Mouse (Mus musculus) Patski (cell line): ENCODE measurements around the gene Cant1. TPM values are rescaled to one million over a fixed set of nuclear protein-coding genes. Genes with fewer than 3 reads are reported as not detected.

ENCODE experiments used
- ATAC-seq: fragments of 100-300 bp; one replicate; pipeline ENCODE4 v1.8.0; 2021
- CTCF ChIA-PET: fragments of 350-600 bp; sonication (Branson Sonifier 250); formaldehyde crosslinking; loops from one replicate; lab custom pipeline; 2022; ENCODE audit warnings: inconsistent platforms; lab: Charles Lee
- POLR2A ChIA-PET: fragments of 350-600 bp; sonication (Branson Sonifier 250); formaldehyde crosslinking; loops from one replicate; lab custom pipeline; 2022; ENCODE audit warnings: antibody characterized with exemption, inconsistent platforms; lab: Charles Lee
- DNase-seq: peaks from one replicate; pipeline ENCODE4 v3.0.0-alpha.2; 2011; ENCODE audit warnings: low read depth, low spot score
- H3K27me3 ChIP-seq: fragments of 371-371 bp; one replicate; pipeline ENCODE4 v1.5.1; 2021
- CTCF ChIP-seq: fragments of 100-300 bp; IDR thresholded peaks from one replicate; pipeline ENCODE4 v1.5.1; 2021
- in situ Hi-C: fragments of 300-500 bp; cut with MboI; formaldehyde crosslinking; loops from 3 replicates; pipeline ENCODE4 v1.11.1; 2018; ENCODE audit warnings: low pct_unique_long_range_greater_than_20kb, mixed read lengths
- polyA plus RNA-seq: library from polyadenylated mRNA; unstranded; gene quantifications from one replicate; pipeline ENCODE4 v1.2.3, GENCODE M21; 2021

Cant1 gene
- polyA plus RNA-seq, 1 experiment from 2014 or later = 49.4 TPM

DNA sequence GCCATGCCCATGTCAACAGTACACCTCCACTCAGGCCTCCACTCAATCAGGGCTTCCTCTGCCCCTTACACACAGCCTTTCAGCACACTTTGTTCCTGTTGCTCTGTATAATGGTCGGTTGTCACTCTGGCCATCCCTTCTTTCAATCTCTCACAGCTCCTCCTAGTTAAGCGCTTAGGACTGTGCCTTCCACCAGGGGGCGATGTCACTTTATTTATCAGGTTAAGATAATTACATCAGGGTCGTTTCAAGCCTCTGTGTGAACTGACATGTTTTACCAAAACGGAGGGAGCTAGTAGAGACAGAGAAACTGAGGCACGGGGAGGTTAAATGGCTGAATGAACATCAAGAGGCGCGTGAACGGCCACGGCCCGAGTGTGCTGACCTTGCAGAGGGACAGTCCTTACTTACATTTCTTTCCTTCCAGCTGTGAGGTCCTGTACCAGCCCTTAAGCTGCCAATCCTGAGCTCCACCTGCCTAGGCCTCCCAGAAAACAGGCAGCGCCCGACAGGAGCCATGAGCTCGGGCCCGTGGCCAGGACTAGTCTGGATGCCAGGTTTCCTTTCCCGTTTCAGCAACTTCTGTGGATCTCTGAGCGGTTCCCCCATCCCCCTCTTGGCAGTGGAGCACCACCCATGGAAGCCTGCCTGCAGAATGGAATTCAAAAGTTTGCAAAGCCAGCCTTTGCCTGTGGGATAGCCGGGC, 4.5 kb upstream of the Cant1 start:
- CTCF ChIA-PET = interaction anchor here (0.7 to 4.9 kb wide), 12 partner anchors 8 to 316 kb away, joined by 3 to 113 read pairs (median 4); no protein-coding TSS in a partner anchor
- ATAC-seq = no peak

DNA sequence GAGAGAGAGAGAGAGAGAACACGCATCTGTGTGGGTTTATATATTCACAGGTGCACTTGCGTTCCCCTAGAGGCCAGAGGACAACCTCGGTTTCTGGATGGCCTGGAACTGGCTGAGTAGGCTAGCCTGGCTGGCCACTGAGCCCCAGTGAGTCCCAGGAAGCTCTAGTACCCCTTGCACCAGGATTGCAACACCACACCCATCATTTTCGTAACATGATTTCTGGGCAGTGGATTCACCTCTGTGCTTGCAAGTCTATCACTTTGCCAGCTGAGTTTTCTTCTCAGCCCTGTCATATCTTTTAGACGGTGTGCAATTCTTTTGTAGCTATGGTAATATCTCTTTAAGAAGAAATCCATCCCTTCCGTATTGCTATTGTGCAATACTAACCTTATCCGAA, 1.4 kb upstream of the Cant1 start:
- in situ Hi-C loops = no loop called here
- CTCF ChIA-PET = interaction anchor here (0.7 to 3.1 kb wide), 4 partner anchors 23 to 60 kb away, joined by 3 to 27 read pairs (median 4); no protein-coding TSS in a partner anchor
- DNase-seq = no peak
- ATAC-seq = no peak
- H3K27me3 ChIP-seq = no peaks in the 10 kb centered on the region
- POLR2A ChIA-PET = interaction anchor here (0.8 kb wide), 1 partner anchor 23 kb away, joined by 3 read pairs; no protein-coding TSS in a partner anchor
- TF ChIP-seq CTCF = no peak

More for the DNA sequence above, 4.5 kb upstream of the Cant1 start:
- H3K27me3 ChIP-seq = no peaks in the 10 kb centered on the region
- TF ChIP-seq CTCF = no peak
- DNase-seq = no peak
- POLR2A ChIA-PET = interaction anchor here (2.4 to 2.6 kb wide), 2 partner anchors 17 to 20 kb away, joined by 9 to 14 read pairs; no protein-coding TSS in a partner anchor
- in situ Hi-C loops = no loop called here

DNA sequence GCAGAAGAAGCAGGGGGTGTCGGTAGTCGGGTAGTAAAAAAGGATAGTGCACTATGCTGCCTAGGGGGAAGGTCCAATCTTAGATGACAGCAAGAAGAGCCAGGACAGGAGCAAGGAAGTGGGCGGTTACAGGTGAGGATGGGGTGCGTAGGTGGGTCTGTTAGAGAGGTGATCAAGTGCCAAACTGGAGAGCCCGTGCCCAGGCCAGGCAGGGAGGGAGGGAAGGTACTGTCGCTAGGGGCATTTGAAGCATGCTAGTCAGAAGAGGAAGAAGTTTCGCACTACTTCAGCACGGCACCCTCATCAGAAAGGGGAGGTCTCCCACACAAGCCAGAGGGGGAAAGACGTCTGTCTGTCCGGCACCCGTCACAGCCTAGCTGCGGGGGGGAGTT, 448 bp downstream of the Cant1 start:
- POLR2A ChIA-PET = interaction anchor here (1.3 kb wide), 2 partner anchors 11 to 27 kb away, joined by 3 read pairs; no protein-coding TSS in a partner anchor
- CTCF ChIA-PET = interaction anchor here (3.0 to 3.1 kb wide), 2 partner anchors 11 to 25 kb away, joined by 8 to 27 read pairs; no protein-coding TSS in a partner anchor
- ATAC-seq (no peak), DNase-seq (no peak)
- in situ Hi-C loops = no loop called here
- H3K27me3 ChIP-seq = no peaks in the 10 kb centered on the region
- no peak for TF ChIP-seq CTCF

DNA sequence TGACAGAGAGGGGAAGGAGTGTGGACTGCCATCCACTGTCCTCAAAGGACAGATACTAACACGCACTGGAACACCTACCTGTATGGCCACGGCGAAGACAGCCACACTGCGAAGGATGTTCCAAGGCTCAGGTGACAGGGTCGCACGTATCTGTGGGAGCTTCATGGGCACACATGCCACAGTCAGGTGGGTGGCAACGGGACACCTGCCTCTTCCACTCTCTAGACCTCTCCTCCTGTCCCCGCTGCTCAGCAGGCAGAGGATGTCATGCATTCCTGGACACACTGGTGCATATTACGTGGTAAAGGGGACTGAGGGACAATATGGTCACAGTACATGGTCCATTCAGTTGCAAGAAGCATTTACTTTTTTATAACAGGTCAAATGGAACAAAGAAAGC, 1.4 kb downstream of the Cant1 start:
- POLR2A ChIA-PET = interaction anchor here (1.3 kb wide), 1 partner anchor 28 kb away, joined by 3 read pairs; no protein-coding TSS in a partner anchor
- in situ Hi-C loops = no loop called here
- TF ChIP-seq CTCF = no peak
- H3K27me3 ChIP-seq = no peaks in the 10 kb centered on the region
- CTCF ChIA-PET = interaction anchor here (3.0 kb wide), 1 partner anchor 10 kb away, joined by 8 read pairs; no protein-coding TSS in a partner anchor
- DNase-seq (no peak), ATAC-seq (no peak)

DNA sequence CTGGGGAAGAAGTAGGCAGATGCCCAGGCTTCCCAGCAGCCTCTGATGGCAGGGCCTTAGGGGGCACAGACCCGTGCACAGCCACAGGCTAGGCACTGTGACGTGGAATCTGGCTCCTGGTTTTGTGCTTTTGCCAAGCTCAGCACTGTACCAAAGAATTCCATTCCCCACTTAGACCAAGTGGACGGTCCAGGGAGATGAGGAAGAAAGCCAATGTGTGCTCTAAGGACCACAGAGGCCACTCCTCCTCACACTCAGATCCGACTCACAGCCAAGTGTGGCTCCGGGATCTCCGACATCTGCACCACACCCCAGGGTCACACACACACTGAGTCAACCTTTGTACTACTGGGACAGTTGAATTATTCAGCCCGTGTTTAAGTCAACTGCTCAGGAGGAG, 2.8 kb downstream of the Cant1 start:
- CTCF ChIA-PET = interaction anchor here (0.7 kb wide), 1 partner anchor 9 kb away, joined by 3 read pairs; no protein-coding TSS in a partner anchor
- TF ChIP-seq CTCF = no peak
- in situ Hi-C loops = no loop called here
- no peak for DNase-seq
- no peak for ATAC-seq
- no peaks in the 10 kb centered on the region for H3K27me3 ChIP-seq
- POLR2A ChIA-PET = no interaction called here

DNA sequence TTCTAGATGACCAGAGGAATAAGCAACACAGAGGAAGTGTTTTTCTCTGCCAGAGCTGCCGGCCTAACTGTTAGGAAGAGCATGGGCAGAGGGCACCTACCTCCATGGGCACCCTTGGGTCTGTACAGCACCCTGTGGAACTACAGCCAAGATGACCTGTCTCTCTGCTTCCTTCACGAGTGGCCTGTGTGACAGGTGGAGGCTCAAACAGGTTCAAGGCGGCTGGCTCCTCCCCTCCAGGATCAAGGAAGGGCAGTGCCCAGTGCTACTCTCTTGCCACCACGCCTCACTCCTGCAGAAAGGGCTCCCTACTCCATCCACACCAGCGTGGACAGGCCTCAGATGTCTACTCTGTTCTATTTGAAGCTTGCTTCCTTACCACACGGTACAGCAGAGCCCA, 3.3 kb downstream of the Cant1 start:
- no peaks in the 10 kb centered on the region for H3K27me3 ChIP-seq
- no peak for DNase-seq
- ChIA-PET CTCF (no interaction called here), POLR2A (no interaction called here)
- in situ Hi-C loops = no loop called here
- TF ChIP-seq CTCF = no peak
- ATAC-seq = no peak

DNA sequence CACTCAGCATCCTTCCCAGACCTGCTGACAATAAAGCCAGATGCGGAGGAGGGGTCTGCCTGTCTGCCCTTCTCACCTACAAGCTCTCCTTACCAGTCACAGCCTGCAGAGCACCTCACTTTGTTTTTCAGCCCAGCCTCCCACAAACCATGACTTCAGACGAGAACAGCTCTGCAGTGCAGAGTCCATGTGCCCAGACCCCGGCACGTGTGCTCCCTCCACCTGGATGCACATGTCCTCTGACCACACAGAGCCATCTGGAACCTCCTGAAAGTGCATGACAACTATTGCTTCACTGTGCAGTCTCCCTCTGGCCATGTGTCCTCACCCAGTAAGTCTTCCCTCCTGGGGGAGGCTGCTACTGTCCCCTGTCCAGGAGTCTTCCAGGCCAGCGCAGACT, 4.6 kb downstream of the Cant1 start:
- ATAC-seq (no peak), DNase-seq (no peak)
- ChIA-PET CTCF (no interaction called here), POLR2A (no interaction called here)
- in situ Hi-C loops = no loop called here
- H3K27me3 ChIP-seq = no peaks in the 10 kb centered on the region
- no peak for TF ChIP-seq CTCF

DNA sequence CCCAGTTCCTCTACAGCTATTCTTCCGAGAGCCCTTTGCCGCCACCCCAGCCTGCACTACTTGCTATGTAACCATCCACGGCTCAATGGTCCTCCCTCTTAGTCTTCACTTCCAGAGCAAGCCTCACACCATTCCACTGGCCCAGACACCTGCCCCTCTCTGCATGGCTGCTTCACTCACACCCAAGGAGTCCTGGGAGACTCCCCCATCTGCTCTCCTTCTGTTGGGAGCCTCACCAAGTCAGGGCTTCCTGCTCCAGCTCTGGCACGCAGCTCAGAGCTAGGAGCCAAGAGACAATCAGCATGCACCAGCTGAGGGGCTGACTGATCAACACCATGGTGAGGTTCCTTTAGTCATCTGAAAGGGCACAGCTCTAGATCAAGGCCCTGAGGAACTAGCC, 5.8 kb downstream of the Cant1 start:
- ChIA-PET CTCF (interaction anchor here (3.8 kb wide), 1 partner anchor 30 kb away, joined by 14 read pairs; no protein-coding TSS in a partner anchor), POLR2A (interaction anchor here (0.6 kb wide), 1 partner anchor 72 kb away, joined by 3 read pairs; no protein-coding TSS in a partner anchor)
- DNase-seq = no peak
- H3K27me3 ChIP-seq = no peaks in the 10 kb centered on the region
- TF ChIP-seq CTCF = no peak
- ATAC-seq = no peak
- in situ Hi-C loops = no loop called here

DNA sequence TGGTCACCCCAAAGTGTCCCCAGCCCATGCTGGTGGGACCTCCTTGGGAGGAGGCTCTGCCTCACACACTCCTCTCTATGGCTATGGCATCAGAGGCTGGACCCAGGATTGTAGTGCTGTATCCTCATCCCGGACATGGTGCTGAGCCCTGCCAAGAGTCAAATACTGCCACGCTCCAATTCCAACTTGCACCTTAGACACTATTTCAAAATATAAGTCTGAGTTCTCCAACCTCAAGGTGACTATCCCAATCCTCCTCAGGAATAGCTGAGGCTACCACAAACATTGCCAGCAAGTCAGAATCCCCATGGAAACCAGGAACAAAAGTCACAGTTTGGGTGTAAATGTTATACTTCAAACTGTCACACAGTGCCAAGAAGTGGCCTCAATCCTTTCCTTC, 6.3 kb downstream of the Cant1 start:
- ATAC-seq (no peak), DNase-seq (no peak)
- TF ChIP-seq CTCF = no peak
- POLR2A ChIA-PET = interaction anchor here (0.6 kb wide), 1 partner anchor 71 kb away, joined by 3 read pairs; no protein-coding TSS in a partner anchor
- in situ Hi-C loops = no loop called here
- no peaks in the 10 kb centered on the region for H3K27me3 ChIP-seq
- CTCF ChIA-PET = interaction anchor here (3.8 kb wide), 1 partner anchor 31 kb away, joined by 14 read pairs; no protein-coding TSS in a partner anchor

DNA sequence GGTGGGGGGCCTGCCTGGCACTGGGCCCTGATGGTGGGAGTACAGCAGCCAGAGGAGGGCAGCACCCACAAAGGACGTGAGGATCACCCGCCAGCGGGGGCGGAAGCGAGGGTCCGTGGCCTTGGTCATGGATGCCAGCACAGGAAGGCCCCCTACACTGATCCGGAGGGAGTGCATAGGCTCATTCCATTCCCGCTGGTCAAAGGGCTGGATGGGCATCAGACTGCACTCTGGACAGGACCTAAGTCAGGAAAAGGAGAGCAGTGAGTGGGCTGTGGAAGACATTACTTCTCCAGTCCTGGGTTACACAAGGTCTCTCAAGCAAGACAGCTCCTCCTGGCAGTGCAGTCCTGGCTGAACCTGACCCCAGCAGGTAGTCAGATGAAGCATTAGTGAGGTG, 7.6 kb downstream of the Cant1 start:
- no peaks in the 10 kb centered on the region for H3K27me3 ChIP-seq
- ChIA-PET CTCF (interaction anchor here (3.8 kb wide), 1 partner anchor 32 kb away, joined by 14 read pairs; no protein-coding TSS in a partner anchor), POLR2A (interaction anchor here (0.5 kb wide), 1 partner anchor 1654 kb away, joined by 3 read pairs; no protein-coding TSS in a partner anchor)
- in situ Hi-C loops = no loop called here
- TF ChIP-seq CTCF = no peak
- ATAC-seq = peak; percentile 15
- DNase-seq = no peak
